Mouse (Mus musculus): Measurements from ENCODE around the gene Dsp.
A peak's percentile ranks its signal among the peaks of the same experiment; 100 is the strongest.

The Dsp gene

DNA sequence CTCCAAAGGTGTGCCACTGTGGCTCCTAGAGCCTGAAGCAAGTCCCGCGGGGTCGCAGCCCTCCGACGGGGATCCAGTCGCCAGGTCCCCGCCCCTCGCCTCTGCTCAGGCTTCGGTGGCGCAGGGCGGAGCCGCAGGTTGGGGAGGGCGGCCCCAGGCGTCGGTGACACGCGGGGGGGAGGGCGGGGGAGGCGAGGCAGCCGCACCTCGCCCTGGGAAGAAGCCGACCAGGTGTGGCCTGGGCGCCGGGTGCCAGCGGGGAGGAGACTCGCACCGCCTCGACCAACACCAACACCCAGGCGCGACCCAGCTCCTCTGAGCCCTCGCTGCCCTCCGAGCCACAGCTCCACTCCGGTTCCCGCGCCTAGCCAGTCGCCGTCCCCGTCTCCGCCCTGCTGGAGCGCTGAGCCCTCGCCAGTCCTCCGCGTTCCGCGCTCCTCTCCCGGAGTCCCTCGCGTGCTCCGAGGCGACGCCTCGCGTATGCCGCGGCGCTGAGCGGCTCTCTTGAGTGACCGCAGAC, at the start of gene Dsp:
Dsp (plus strand) TSS at position 226 of the 520 bp plus-strand sequence.
- DNase-seq = peak; percentile 66

DNA sequence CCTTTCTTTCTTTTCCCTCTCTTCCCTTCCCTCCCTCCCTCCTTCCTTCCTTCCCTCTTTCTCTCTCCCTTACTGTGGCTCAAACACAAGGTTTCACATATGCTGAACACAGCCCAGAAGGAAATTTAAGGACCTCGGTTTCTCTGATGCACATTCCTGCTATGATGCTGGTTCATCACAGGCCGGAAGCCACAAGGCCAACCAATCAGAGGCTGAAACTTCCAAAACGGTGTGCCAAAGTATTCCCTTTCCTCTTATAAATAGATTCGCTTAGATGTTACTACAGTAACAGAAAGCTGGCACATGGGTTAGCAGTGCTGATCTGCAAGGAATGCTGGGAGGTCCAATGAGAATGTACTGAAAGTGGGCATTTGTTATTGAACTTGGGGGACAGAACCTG, 47.7 kb upstream of the Dsp start:
- no peak for DNase-seq

DNA sequence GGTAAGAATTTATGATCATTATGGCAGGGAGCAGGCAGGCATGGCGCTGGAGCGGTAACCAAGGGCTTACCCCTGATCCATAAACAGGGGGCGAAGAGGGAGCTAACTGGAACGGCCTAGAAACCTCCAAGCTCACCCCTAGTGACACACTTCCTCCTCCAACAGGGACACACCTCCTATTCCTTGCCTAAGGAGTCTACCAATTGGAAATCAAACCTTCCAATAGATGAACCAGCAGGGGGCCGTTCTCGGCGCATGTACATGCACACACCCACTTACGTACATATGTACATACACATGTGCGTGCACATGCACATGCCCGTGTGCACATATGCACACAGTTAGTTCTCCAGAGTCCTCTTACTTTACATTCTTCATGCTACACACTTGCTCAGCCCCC, 46.6 kb upstream of the Dsp start:
- DNase-seq = no peak

DNA sequence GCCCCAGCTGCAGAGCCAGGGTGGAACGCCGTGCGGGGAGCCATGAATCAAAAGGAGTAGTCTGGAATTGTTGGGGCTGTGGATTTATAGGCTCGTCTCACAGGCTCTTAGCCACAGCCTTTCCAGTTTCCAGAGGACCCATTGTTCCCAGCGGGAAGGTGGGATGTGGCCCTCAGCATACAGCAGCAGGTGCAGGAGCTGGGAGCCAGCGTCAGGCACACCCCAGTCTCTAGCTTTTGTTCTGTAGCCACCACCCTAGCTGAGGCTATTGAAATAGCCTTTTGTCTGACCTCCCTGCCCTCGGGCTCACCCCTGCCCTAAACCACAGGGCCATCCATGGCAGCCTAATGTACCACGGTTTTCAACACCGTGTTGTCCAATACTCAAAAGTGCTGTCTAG, 42.0 kb upstream of the Dsp start:
- DNase-seq = no peak

DNA sequence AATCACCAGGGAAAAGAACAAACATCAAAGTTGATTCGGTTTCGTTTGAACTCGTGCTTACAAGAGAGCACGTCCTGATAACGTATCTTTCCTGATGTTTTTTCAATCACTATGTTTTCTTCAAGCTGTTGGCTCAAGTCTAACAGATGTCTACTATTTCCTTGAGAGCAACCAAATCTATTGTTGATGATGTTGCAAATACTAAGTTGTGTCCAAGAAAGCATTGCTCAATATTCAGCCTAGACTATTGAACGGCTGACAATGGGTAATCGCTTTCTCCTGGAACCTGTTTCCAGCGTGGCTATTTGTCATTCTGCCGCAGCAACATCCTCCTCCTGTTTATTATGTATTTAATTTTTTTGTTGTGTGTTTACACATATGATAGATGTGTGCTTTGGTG, 28.8 kb upstream of the Dsp start:
- DNase-seq = no peak

DNA sequence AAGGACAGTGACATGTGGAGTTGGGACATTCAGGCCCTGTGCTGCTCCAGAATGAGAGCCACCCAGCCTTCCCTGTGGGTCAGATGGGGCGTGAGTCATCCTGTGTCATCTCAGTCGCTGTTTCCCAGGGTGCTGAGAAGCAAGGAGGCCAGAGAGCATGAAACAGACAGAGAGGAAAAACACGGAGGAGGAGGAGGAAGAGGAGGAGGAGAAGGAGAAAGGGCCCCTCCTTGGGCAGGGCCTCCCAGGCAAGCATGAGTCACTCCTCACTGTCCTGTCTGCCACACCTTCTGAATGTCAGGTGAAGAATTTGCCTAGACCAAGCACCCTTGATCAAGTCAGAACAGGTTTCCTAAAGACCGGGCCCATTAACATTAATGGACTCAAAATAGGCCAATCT, 27.4 kb upstream of the Dsp start:
- DNase-seq = no peak

DNA sequence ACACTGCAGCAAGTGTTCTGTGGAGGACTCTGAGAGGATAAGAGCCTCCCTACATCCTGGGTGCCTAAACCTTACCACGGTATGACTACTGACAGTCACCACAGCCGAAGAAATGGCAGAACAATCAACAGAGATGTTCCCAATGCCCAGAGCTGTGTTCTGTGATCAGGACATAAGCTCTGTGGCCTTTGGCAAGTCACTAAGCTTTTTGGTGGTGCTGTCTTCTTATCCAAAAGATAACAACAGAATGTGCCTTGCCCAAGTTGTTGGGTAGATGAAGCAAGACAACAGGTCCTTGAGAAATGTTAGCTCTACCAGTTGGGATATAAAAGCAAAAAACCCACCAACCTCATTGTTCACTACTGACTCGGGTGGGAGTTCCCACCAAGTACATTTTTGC, 23.4 kb upstream of the Dsp start:
- DNase-seq = no peak

DNA sequence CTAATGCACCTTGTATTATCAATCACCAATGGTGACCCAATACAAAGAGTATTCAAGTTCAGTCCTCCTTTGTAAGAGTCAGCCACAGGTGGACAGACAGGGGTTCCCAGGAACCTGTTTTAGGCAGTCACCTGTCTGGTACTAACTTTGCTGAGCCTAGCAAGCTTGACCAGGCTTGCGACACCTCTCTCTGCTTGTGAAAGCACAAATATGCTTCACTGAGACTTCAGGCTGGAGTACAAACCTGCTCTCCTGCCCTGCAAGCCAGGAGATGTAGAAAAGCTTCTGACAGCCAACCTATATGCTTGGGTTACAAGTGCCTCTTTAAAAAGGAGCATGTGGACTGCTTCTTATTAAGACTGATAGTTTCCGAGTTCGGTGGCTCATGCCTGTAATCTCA, 22.8 kb upstream of the Dsp start:
- DNase-seq = no peak

DNA sequence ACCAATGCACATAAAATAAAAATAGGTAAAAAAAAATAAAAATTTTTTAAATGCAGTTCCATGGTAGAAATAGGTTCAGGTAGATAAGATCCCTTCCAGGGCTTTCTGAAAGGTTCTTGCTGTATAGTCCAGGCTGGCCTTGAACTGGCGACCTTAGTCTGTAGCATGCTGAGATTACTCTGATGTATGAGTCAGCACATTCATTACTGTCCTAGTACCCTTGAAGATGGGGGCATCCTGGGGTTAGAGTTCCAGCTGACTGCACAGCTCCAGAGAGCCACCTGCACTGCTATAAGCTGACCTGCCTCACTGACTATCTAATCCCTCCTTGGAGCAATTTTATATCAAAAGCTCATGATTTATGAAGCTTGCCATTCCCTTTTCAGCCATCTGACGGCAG, 21.6 kb upstream of the Dsp start:
- DNase-seq = no peak

DNA sequence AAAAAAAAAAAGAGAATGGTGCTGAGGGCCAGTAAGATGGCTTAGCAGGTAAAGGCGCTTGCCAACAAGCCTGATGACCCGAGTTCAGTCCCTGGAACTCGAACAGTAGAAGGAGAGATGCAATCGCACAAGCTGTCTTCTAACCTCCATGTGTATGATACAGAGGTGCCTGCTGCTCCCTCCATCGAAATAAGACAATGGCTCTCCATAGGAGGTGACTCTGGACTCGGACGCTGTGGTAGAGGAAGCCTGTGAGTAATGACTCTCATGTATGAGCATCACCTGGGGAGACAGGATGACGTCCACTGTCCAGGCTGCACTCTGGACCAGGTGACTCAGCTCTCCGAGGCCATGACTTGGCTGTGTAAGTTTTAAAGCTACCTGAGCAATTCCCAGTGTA, 21.0 kb upstream of the Dsp start:
- no peak for DNase-seq

DNA sequence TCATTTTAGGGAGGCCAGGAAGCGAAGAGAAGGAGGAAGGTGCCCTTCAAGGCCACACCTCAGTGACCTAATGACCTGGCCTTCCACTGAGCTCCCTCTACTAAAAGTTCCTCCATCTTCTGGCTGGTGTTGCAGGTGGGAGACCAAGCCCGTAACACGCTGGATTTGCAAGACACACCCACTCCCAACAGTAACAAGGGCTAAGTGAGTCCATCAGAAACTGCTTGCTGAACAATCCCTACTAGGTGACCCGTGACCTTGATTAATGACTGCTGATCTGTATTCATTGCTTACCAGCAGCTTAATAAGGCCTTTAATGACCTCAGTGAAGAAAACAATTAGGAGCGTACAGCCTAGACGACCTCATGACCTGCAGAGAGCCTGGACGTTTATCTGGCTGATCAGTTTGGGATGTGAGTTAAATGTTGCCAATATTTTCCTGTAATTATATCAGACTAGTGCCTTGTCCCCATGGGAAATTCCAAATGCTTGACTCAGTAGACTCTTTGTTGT, 18.0 kb upstream of the Dsp start:
- no peak for DNase-seq

DNA sequence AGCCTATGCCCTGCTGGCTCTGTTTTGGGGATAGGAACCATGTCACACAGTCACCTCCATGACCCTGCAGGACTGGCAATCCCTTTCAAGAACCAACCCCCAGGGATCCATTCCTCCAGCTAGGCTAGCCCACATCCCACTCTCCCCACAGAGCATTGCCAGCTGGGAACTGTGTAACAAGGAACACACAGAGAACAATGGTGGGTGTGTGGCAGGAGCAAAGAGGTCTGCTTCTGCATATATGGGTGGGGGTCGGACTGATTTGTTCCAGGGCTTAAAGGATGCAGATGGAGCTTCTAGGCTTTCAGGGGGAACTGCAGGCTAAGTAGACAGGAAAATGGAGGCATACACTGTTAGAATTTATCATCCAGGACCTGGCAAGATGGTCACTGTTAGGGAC, 10.6 kb upstream of the Dsp start:
- no peak for DNase-seq

DNA sequence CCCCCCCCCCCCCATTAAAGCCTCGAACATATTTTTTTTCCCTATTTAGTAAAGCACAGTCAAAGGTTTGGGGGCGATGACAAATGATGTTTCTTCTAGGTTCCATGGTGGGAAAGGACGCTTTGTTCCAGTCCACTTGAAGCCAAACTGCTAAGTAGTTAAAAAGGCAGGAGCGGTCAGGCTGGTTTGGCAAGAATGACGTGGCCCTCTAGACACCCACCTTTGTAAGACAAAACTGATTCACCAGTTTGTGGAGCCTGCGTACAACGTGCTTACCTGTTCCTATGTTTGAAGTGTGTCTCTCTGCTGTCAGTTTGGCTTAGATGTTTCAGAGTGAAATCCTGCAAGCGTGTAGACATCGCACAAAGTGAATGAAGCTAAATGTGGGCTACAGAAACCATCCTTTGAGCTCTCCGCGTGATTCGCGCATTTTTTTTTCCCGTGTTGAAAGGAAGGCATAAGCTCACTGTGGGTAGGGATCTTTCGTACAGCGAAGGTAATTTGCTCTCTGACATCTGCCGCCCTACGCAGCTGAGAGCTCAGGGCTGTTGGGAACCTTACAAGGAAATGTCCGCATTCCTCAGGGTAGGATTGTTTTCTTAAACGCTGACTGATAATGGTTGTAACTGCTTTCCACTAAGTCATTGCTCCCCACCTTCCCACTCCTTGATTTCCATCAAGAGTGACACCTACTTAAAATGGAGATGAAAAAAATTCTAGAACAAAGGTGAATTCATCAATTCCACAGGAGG, 6.0 kb upstream of the Dsp start:
- peak; percentile 61 for DNase-seq

DNA sequence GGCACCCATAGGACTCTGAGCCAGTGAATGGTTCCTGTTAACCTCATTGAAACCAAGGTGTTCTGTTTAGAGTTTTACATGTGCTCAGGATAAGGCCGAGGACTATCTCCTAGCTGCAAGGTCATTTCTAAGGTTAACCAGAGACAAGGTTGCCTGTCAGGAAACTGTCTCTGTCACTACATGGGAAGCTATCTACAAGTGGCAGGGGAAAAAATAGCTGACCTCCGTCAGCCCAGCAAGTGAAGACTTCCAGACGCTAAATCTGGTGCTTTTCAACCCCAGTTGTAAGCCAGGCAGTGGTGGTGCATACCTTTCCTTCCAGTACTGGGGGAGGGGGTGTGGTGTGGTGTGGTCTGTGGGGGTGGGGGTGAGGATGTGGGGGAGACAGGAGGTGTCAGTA, 2.7 kb upstream of the Dsp start:
- no peak for DNase-seq

DNA sequence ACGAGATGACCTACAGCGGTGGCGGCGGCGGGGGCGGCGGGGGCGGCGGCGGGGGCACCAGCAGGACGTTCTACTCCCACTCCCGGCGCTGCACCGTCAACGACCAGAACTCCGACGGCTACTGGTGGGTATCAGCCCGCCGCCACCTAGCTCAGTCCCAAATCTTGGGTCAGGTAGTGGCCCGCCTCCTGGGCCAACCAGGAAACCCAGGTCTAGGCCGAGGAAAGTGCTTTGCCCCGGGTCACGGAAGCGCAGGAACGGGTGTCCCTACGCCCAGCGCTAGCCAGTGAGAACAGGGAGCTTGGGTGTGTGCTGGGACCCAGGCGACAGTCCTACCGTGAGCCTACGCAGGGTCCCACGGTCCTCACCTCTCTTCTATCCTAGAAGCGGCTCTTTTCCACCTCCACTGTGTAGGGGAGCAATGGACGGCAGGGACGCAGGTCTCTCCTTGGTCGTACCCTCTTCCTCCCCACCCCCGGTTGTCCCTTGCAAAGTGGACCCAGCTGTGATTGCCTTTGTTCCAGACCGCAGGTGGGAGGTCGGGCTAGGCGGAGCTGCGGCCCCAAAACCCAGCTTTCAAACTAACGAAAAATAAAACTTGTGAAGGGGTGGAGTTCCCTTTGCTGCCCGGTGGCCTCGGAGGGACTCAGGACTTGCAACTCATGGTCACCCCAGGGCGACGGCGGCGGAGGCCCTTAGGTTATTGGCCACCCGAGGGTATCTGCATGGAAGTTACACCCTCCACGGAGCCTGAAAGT, 756 bp downstream of the Dsp start:
- peak; percentile 20 for DNase-seq

DNA sequence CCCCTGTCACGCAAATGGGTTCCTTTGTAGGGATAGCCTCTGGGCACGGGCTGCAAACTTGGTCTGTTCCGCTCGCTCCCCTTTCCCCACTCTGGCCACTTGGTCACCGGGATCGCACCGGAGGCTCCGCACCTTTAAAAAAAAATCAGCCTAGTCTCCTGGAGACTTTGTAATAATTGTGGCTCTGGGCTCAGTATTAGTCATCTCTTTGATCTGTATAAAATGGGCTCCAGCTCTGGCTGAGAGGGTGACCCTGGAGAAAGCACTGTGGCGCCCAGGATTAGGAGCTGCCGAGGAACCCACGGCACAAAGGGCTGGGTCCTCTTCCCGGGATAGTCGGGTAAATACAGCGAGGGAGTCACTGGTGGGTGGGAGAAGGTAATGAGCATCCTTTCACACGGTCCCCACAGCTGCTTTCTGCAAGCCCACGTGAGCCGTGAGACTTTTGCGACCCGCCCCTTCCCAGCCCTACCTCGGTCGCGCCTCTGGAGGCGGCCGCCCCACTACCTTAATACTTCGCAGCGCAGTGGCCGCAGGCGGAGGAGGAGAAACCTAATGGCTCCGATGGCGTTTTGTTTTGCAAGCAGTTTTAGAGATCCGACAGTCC, 1.4 kb downstream of the Dsp start:
- peak; percentile 10 for DNase-seq

DNA sequence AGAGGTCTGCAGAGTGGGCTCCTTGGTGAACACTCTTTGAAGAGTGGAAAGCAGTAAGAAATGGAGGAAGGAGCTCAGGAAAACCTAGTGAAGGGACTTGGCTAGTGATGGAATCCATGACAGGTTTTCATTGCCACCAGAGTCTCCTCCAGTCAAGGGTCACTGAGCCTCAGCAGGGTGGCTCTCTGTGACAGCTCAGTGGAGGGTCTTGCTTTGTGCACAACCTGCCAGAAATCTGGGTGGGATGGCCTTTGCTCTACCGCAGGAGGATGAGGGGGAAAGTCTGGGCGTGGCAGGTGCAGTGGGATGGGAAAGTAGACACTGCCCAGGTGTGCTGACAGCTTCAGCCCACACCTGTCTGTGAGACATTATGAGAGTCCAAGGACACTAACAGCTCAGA, 4.4 kb downstream of the Dsp start:
- no peak for DNase-seq

DNA sequence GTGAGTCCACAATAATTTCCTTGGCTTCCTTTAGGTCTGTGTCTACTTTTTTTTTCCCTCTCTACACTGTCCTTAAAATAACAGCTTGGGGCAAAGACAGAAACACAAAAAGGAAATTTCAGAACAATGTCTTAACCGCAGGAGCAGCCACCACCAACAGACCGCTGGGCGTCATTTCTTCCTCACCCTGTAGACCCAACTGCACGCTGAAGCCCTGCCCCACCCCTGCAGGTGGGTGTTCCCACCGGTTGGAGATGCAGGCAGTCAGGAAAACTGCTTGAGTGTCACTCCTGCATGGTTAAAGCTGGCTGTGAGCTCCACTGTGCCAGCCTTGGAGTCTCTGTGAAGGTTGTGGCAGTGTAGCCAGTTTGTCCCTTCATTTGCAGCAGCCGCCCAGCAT, 6.5 kb downstream of the Dsp start:
- no peak for DNase-seq

DNA sequence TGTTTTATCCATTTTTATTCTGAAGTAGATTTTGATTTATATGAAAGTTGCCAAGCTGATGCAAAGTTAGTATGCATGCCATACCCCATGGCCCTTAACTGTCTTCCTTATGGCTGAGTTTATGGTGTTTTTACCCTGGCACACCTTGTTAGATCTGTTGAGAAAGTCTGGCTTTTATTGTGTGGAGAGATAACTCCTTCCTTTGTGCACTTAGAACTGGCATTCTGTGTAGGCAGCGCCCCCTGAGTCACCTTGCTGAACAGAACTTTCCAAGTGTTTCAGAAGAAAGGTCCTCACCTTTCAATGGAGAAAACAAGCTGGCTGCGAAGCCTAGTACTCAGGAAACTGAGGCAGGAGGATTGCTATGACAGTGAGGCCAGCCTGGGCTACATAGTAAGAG, 10.9 kb downstream of the Dsp start:
- DNase-seq = no peak

DNA sequence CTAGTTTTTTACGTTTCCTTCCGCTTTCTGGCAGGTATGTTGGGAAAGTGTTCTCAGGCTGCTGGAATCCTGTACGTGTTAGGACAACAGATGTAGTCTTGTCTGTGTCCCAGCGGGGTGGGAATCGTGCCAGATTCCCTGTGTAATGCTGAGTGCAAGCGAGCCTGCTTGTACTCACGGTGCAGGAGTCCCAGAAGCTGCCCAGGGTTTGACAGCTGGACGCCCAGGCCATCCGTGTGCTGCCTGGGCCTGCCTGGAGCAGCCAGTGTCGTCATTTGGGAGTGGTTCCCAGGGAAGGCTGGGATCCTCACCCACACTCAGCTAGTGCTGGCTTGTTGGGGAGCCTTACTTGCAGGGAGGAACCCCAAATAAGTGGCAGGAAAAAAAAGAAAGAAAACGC, 11.6 kb downstream of the Dsp start:
- no peak for DNase-seq

DNA sequence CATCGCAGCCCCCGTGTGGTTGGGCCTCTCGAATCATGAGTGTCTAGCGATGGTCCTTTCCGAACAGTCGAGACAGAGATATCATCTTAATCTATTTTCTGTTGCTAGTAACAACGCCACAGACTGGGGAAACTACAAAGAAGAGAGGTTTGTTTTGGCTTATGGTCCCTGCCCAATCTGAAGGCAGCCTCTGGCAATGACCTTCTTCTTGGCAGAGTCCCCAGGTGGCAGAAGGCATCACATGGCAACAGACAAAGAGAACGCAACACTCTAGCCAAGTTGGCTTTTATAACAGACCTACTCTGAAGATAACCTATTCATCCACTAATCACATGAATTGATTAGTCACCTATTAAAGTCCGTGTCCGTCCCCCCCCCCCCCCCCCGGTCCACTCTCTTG, 13.8 kb downstream of the Dsp start:
- no peak for DNase-seq

DNA sequence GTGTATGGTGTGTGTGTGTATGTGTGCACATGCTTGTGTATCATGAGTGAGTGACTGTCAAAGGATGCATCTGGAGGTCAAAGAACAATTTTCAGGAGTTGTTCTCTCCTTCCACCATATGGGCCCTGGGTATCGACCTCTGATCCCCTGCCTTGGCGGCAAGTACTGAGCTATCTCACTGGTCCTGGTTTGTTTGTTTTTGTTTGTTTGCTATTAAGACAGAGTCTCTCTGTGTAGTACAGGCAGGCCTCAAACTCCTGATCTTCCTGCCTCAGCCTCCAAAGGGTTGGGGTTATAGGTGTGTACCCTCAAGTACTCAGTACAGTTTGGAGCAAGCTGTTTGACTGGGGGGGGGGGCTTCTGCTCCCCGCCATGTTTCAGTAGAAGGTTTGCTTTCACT, 16.0 kb downstream of the Dsp start:
- DNase-seq = no peak

DNA sequence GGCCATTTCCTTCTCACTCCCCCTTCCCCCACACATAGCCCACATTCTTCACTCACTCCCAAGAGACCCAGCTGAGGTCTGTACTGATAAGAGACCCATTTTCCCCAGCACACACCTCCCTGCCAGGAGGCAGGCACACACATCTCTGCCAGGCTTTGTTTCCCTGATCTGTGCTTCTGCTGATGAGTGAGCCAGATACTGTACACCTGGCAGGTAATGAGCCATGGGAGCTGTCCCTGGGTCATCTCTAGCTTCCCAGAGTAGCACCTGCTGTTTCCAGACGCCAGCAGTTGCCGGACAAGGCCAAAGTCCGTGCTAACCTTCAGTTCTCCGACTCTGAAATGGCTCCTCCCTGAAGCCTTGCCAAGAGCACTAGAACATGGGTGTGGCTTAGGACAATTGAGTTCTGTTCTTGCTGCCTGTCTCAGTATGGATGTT, 19.6 kb downstream of the Dsp start:
- DNase-seq = peak; percentile 61

DNA sequence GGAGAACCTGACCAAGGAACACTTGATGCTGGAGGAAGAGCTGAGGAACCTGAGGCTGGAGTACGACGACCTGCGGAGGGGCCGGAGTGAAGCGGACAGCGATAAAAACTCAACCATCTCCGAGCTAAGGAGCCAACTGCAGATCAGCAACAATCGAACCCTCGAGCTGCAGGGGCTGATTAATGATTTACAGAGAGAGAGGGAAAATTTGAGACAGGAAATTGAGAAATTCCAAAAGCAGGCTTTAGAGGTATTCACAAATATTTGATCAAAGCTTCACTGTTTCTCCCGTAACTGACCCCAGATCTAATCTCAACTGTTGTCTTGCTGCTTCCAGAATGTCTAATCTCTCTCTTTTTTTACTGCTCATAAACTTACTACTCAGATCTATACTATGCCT, 42.3 kb downstream of the Dsp start:
- no peak for DNase-seq
